Mouse (Mus musculus): ENCODE measurements around the gene Nxf1. TPM values are rescaled to one million over a fixed set of nuclear protein-coding genes. Genes with fewer than 3 reads are reported as not detected.
A peak's percentile ranks its signal among the peaks of the same experiment; 100 is the strongest.

Gene Nxf1
- 120 and 140 TPM in 2 replicates for polyA plus RNA-seq (2014; fragmentation: Nextera tagmentation; extraction: Ambion mirVana)

GRCm38 (mm10) chr19:8756635-8757387 lies at the start of gene Nxf1:
Nxf1 (plus strand) TSS chr19:8757073.
- Histone ChIP-seq H3K4me3 (ENCODE audit: low read depth, low read length) (peak within 1 kb of the TSS; percentile 97), H3K4me1 (ENCODE audit: control insufficient read depth, insufficient read depth, low read length) (peaks cover 15% of the 10 kb centered on the region), H3K36me3 (ENCODE audit: control insufficient read depth, insufficient read depth, low read length) (peaks cover 13% of the 10 kb centered on the region), H3K9me3 (ENCODE audit: control insufficient read depth, low read length) (no peaks in the 10 kb centered on the region), H3K9ac (replicated peaks; ENCODE audit: low read depth, low read length) (peak within 1 kb of the TSS; percentile 95), H3K27me3 (ENCODE audit: control insufficient read depth, insufficient read depth, low read length) (no peaks in the 10 kb centered on the region; the same call in 1 of the 2 replicates), H3K4me2 (ENCODE audit: low read depth, low read length) (peak within 1 kb of the TSS; percentile 79), H3K27ac (ENCODE audit: low read depth, low read length) (peak within 1 kb of the TSS; percentile 88)
- ATAC-seq (ENCODE audit: low read depth), result peak; percentile 94
- WGBS, result under 1% methylated on average over 72 of the region's 75 CpGs

DNA sequence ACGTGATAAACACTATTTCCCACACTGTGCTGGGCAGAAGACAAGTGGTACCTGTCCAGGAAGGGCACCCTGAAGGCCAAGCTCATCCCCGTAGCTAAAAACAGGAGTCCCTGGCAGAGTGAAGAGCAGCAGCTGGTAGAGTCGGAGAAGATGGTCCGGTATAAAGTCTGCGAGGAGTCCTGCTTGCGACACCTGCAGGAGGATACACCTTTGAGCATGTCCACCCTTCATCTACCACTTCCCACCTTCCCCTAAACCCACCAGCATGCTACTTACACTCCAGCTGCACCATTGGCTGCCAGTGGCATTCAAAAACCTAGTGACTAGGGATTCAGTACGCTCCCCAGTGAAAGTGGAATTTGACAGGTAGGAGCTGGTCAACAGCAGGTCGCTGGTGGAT lies 47.9 kb upstream of the Nxf1 start:
- peaks cover 40% of the 10 kb centered on the region for H3K36me3 ChIP-seq (ENCODE audit: control insufficient read depth, insufficient read depth, low read length)
- no peak overlapping the region for H3K4me3 ChIP-seq (ENCODE audit: low read depth, low read length)
- WGBS, result 95% methylated on average over 8 of the region's 8 CpGs

GRCm38 (mm10) chr19:8710057-8710456 lies 46.8 kb upstream of the Nxf1 start:
- WGBS, result 84% methylated on average over 2 of the region's 2 CpGs

More for the DNA sequence above, 47.9 kb upstream of the Nxf1 start:
- no peaks in the 10 kb centered on the region for H3K9me3 ChIP-seq (ENCODE audit: control insufficient read depth, low read length)
- H3K27me3 ChIP-seq (ENCODE audit: control insufficient read depth, insufficient read depth, low read length), result no peaks in the 10 kb centered on the region
- H3K4me2 ChIP-seq (ENCODE audit: low read depth, low read length), result no peak overlapping the region
- H3K4me1 ChIP-seq (ENCODE audit: control insufficient read depth, insufficient read depth, low read length), result peaks cover 15% of the 10 kb centered on the region
- ATAC-seq (ENCODE audit: low read depth), result no peak
- no peak overlapping the region for H3K27ac ChIP-seq (ENCODE audit: low read depth, low read length)
- no peak overlapping the region for H3K9ac ChIP-seq (replicated peaks; ENCODE audit: low read depth, low read length)

DNA sequence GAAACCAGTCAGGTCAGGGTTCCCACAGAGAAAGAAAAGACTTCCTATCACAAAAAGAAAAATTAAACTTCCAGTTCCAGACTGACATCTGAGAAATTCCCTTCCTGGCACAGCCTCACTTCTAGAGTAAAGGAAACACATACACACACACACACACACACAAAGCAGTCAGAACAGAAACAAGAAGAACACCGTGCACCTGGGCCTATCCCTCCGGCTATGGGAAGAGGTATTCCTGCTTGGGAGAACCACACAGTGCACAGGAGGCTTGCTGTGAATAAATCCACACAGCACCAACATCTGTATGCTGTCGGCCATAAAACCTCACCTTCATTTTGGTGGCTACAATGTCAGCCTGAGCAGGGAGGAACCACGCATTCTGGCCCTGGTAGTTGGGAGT lies 45.4 kb upstream of the Nxf1 start:
- no peak for ATAC-seq (ENCODE audit: low read depth)
- Histone ChIP-seq H3K4me2 (ENCODE audit: low read depth, low read length) (peak overlapping the region; percentile 66), H3K4me3 (ENCODE audit: low read depth, low read length) (no peak overlapping the region; the same call in 1 of the 2 replicates), H3K9me3 (ENCODE audit: control insufficient read depth, low read length) (no peaks in the 10 kb centered on the region), H3K9ac (replicated peaks; ENCODE audit: low read depth, low read length) (no peak overlapping the region), H3K27me3 (ENCODE audit: control insufficient read depth, insufficient read depth, low read length) (no peaks in the 10 kb centered on the region), H3K4me1 (ENCODE audit: control insufficient read depth, insufficient read depth, low read length) (peaks cover 15% of the 10 kb centered on the region), H3K27ac (ENCODE audit: low read depth, low read length) (peak overlapping the region; percentile 25; the same call in 1 of the 2 replicates), H3K36me3 (ENCODE audit: control insufficient read depth, insufficient read depth, low read length) (peaks cover 40% of the 10 kb centered on the region)
- 83% methylated on average over 4 of the region's 4 CpGs for WGBS

More at GRCm38 (mm10) chr19:8710057-8710456, 46.8 kb upstream of the Nxf1 start:
- Histone ChIP-seq H3K27ac (ENCODE audit: low read depth, low read length) (no peak overlapping the region), H3K4me3 (ENCODE audit: low read depth, low read length) (no peak overlapping the region), H3K36me3 (ENCODE audit: control insufficient read depth, insufficient read depth, low read length) (peaks cover 40% of the 10 kb centered on the region), H3K27me3 (ENCODE audit: control insufficient read depth, insufficient read depth, low read length) (no peaks in the 10 kb centered on the region), H3K9ac (replicated peaks; ENCODE audit: low read depth, low read length) (no peak overlapping the region; the same call in 1 of the 2 replicates), H3K9me3 (ENCODE audit: control insufficient read depth, low read length) (no peaks in the 10 kb centered on the region), H3K4me1 (ENCODE audit: control insufficient read depth, insufficient read depth, low read length) (peaks cover 15% of the 10 kb centered on the region), H3K4me2 (ENCODE audit: low read depth, low read length) (no peak overlapping the region)
- ATAC-seq (ENCODE audit: low read depth), result no peak

DNA sequence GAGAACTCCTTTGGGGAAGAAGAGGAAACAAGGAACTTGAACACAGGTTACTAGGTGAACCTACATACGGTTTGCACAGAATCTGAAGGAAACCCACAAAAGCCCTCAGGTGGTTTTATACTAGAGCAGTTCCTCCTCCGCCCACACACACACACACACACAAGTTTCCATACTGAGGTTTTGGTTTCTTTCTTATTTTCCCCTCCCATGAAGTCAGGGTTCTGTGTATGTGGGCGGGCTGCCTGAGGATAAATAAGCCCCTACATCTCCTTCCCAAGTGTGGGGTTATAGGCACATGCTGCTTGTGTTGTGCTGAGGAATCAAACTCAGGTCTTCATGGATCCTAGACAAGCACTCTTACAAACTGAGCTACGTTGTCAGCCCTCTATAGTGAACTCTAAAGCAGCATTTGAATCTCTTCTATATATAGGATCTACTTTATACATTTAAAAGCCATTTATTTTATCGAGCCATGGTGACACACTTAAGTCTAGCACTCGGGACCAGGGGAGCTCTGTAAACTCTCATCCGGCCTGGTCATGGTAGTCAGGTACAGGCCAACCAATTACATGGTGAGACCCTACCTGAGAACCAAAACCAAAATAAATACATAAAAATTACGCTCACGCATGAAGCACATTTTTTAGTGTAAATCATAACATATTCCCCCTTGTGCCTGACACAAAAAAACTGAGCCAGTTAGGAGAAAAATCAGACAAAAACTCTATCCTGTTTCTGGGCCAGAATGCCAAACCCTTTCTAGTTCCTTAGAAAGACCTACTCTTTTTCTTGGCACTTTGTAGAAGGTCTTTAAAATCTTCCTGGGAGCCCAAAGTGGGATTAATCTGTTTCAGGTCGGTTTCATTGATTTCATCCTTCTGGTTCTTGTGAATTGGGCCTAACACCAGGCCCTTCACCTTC lies 44.7 kb upstream of the Nxf1 start:
- WGBS, result 68% methylated on average over 10 of the region's 10 CpGs
- no peaks in the 10 kb centered on the region for H3K9me3 ChIP-seq (ENCODE audit: control insufficient read depth, low read length)
- no peak for ATAC-seq (ENCODE audit: low read depth)

GRCm38 (mm10) chr19:8712870-8713305 lies 44.0 kb upstream of the Nxf1 start:
- WGBS, result 0% methylated on average over 13 of the region's 13 CpGs
- peak overlapping the region; percentile 76 for H3K4me3 ChIP-seq (ENCODE audit: low read depth, low read length)
- ATAC-seq (ENCODE audit: low read depth), result peak; percentile 70

More for the DNA sequence above, 44.7 kb upstream of the Nxf1 start:
- Histone ChIP-seq H3K4me2 (ENCODE audit: low read depth, low read length) (peak overlapping the region; percentile 66), H3K27ac (ENCODE audit: low read depth, low read length) (peak overlapping the region; percentile 88), H3K4me1 (ENCODE audit: control insufficient read depth, insufficient read depth, low read length) (peaks cover 15% of the 10 kb centered on the region), H3K36me3 (ENCODE audit: control insufficient read depth, insufficient read depth, low read length) (peaks cover 35% of the 10 kb centered on the region), H3K27me3 (ENCODE audit: control insufficient read depth, insufficient read depth, low read length) (no peaks in the 10 kb centered on the region), H3K4me3 (ENCODE audit: low read depth, low read length) (peak overlapping the region; percentile 76), H3K9ac (replicated peaks; ENCODE audit: low read depth, low read length) (peak overlapping the region; percentile 85)

GRCm38 (mm10) chr19:8713306-8713996 lies 43.4 kb upstream of the Nxf1 start:
- Histone ChIP-seq H3K36me3 (ENCODE audit: control insufficient read depth, insufficient read depth, low read length) (peaks cover 24% of the 10 kb centered on the region), H3K4me1 (ENCODE audit: control insufficient read depth, insufficient read depth, low read length) (peaks cover 15% of the 10 kb centered on the region), H3K9ac (replicated peaks; ENCODE audit: low read depth, low read length) (peak overlapping the region; percentile 85), H3K4me3 (ENCODE audit: low read depth, low read length) (peak overlapping the region; percentile 76), H3K4me2 (ENCODE audit: low read depth, low read length) (peak overlapping the region; percentile 66), H3K9me3 (ENCODE audit: control insufficient read depth, low read length) (no peaks in the 10 kb centered on the region), H3K27ac (ENCODE audit: low read depth, low read length) (peak overlapping the region; percentile 88), H3K27me3 (ENCODE audit: control insufficient read depth, insufficient read depth, low read length) (no peaks in the 10 kb centered on the region)
- 0% methylated on average over 51 of the region's 51 CpGs for WGBS
- ATAC-seq (ENCODE audit: low read depth), result peak; percentile 93

More at GRCm38 (mm10) chr19:8712870-8713305, 44.0 kb upstream of the Nxf1 start:
- peak overlapping the region; percentile 66 for H3K4me2 ChIP-seq (ENCODE audit: low read depth, low read length)
- H3K27me3 ChIP-seq (ENCODE audit: control insufficient read depth, insufficient read depth, low read length), result no peaks in the 10 kb centered on the region
- peak overlapping the region; percentile 85 for H3K9ac ChIP-seq (replicated peaks; ENCODE audit: low read depth, low read length)
- H3K4me1 ChIP-seq (ENCODE audit: control insufficient read depth, insufficient read depth, low read length), result peaks cover 15% of the 10 kb centered on the region
- H3K9me3 ChIP-seq (ENCODE audit: control insufficient read depth, low read length), result no peaks in the 10 kb centered on the region
- H3K36me3 ChIP-seq (ENCODE audit: control insufficient read depth, insufficient read depth, low read length), result peaks cover 29% of the 10 kb centered on the region
- H3K27ac ChIP-seq (ENCODE audit: low read depth, low read length), result peak overlapping the region; percentile 88

GRCm38 (mm10) chr19:8713997-8714652 lies 42.7 kb upstream of the Nxf1 start:
- peak overlapping the region; percentile 85 for H3K9ac ChIP-seq (replicated peaks; ENCODE audit: low read depth, low read length)
- peak overlapping the region; percentile 76 for H3K4me3 ChIP-seq (ENCODE audit: low read depth, low read length)
- no peaks in the 10 kb centered on the region for H3K27me3 ChIP-seq (ENCODE audit: control insufficient read depth, insufficient read depth, low read length)
- peaks cover 15% of the 10 kb centered on the region for H3K4me1 ChIP-seq (ENCODE audit: control insufficient read depth, insufficient read depth, low read length)
- WGBS, result 7% methylated on average over 13 of the region's 13 CpGs
- no peaks in the 10 kb centered on the region for H3K9me3 ChIP-seq (ENCODE audit: control insufficient read depth, low read length)
- H3K36me3 ChIP-seq (ENCODE audit: control insufficient read depth, insufficient read depth, low read length), result peaks cover 17% of the 10 kb centered on the region
- H3K4me2 ChIP-seq (ENCODE audit: low read depth, low read length), result peak overlapping the region; percentile 66
- ATAC-seq (ENCODE audit: low read depth), result no peak
- H3K27ac ChIP-seq (ENCODE audit: low read depth, low read length), result peak overlapping the region; percentile 88
